Mouse (Mus musculus) heart, adult 2 months (tissue): ENCODE measurements around the gene Aldh1l1.

Experiments
- CTCF ChIP-seq: fragments of 200-600 bp; IDR thresholded peaks from 2 replicates; pipeline ENCODE4 v1.8.1; 2022; ENCODE audit warnings: antibody characterized with exemption, mild to moderate bottlenecking, moderate library complexity
- EP300 ChIP-seq: fragments of 200-500 bp; IDR thresholded peaks from 2 replicates; pipeline ENCODE4 v1.6.1; 2011; ENCODE audit warnings: low read depth, low read length, control low read depth; ENCODE audit not compliant: insufficient read depth
- POLR2A ChIP-seq: fragments of 200-500 bp; IDR thresholded peaks from 2 replicates; pipeline ENCODE4 v1.6.1; 2011; ENCODE audit warnings: mild to moderate bottlenecking, low read depth, low read length, control low read depth; ENCODE audit not compliant: insufficient read depth

DNA sequence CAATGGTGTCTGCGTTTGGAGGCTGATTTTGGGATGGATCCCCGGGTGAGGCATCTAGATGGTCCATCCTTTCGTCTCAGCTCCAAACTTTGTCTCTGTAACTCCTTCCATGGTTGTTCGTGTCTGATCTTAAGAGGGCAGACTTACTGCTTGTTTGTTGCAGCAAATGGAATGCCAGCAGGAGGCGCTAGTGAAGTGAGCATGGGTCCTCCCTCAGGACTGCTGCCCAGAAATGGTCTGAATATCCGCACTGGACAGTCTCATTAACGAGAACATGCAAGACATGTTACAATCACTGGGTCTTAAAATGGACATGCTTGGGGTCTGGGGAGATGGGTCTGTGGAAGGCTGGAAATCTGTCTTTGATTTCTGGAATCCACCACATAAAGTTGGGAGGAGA, 36.0 kb upstream of the Aldh1l1 start:
- TF ChIP-seq EP300 (peak; percentile 96), POLR2A (no peak), CTCF (peak; percentile 94)
